Mouse (Mus musculus) brain, embryonic 14.5 days (tissue): ENCODE data around the gene Rarg. TPM values are rescaled to one million over a fixed set of nuclear protein-coding genes. Genes with fewer than 3 reads are reported as not detected.

ENCODE experiments used
- DNase-seq: peaks from one replicate; pipeline ENCODE4 v3.0.0-alpha.2; 2011; ENCODE audit warnings: low read depth
- CTCF ChIP-seq: fragments of 200-500 bp; IDR thresholded peaks from 2 replicates; pipeline ENCODE4 v1.5.1; 2012; ENCODE audit warnings: inconsistent platforms, mild to moderate bottlenecking, moderate library complexity, borderline replicate concordance; ENCODE audit not compliant: insufficient read depth, insufficient read length; ENCODE audit errors: extremely low read depth
- POLR2A ChIP-seq: fragments of 200-500 bp; IDR thresholded peaks from 2 replicates; pipeline ENCODE4 v1.6.1; 2012; ENCODE audit warnings: mild to moderate bottlenecking, inconsistent platforms, borderline replicate concordance; ENCODE audit not compliant: poor library complexity, insufficient read depth, insufficient read length, severe bottlenecking; ENCODE audit errors: extremely low read depth
- polyA plus RNA-seq: library from polyadenylated mRNA; depleted of rRNA; stranded (reverse); fragments of >200 nt; gene quantifications from 2 replicates; pipeline ENCODE4 v1.2.3, GENCODE M21; 2012

The Rarg gene
- polyA plus RNA-seq, 1 experiment, result 9.1 TPM

DNA sequence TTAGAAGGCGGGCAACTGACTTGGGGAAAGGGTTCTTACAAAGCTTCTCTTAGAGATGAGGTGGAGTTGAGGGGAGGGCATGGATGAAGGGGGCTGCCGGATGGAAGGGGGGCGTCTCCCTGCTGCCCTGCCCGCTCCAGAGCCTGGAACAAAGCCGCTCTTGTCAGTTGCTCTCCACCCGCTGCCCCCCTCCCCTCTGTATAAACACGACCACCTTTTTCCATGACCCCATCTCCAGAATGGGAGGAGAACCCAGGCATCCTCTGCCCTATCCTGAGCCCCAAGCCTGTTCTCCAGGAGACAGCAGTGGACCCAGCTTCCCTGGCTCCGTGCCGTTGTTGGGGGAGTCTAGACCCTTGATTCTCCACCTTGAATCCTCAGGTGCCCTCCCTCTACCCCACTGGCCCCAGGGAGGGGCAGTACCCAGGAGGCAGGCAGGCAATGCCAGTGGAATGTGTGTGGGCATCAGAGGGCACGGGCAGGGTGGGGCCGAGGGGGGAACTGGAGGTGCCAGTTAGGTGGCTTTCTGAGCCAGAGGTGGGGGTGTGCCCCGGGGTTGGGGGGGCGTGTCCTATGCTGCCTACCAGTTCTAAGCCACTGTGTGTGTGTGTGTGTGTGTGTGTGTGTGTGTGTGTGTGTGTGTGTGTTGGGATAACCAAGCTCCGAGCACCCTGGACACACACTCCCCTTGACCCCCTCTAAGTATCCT lies 1.6 kb downstream of the Rarg start:
- TF ChIP-seq POLR2A, result no peak
- DNase-seq, result no peak

DNA sequence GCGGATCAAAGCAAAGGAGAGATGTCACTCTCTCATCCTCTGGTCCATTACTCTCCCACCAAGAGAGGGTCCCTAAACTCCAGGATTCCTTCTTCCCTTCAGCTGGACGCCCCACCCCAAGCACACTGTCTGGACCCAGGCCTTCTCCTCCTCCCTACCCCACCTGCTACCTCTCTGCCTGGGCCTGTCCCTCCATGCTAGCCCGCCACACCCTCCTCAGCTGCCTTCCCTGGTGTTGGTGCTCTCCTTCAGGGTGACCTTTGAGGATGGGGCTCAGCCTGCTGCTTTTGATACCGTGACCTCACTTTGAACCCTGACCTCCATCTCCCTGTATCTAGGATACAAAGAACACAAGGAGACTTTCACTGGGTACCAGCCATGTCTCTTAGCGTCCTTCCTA lies 6.8 kb downstream of the Rarg start:
- no peak for DNase-seq
- TF ChIP-seq POLR2A (no peak), CTCF (no peak)

GRCm38 (mm10) chr15:102249967-102250366 lies 7.3 kb downstream of the Rarg start:
- no peak for DNase-seq
- TF ChIP-seq CTCF, result no peak

- DNase-seq, result no peak
- no peak for TF ChIP-seq POLR2A
Measured at GRCm38 (mm10) chr15:102249251-102249691, 8.0 kb downstream of the Rarg start.

- no peak for TF ChIP-seq CTCF
- TF ChIP-seq POLR2A, result no peak
- DNase-seq, result no peak
Measured at GRCm38 (mm10) chr15:102248812-102249191, 8.5 kb downstream of the Rarg start.

- no peak for TF ChIP-seq POLR2A
- TF ChIP-seq CTCF, result no peak
Measured at GRCm38 (mm10) chr15:102248131-102248811, 9.0 kb downstream of the Rarg start.

GRCm38 (mm10) chr15:102247252-102248130 lies 9.8 kb downstream of the Rarg start:
- TF ChIP-seq CTCF, result no peak
- no peak for TF ChIP-seq POLR2A
- DNase-seq, result peak; percentile 63

More at GRCm38 (mm10) chr15:102248131-102248811, 9.0 kb downstream of the Rarg start:
- no peak for DNase-seq

- DNase-seq, result peak; percentile 95
- TF ChIP-seq CTCF, result no peak
- TF ChIP-seq POLR2A, result no peak
Measured at GRCm38 (mm10) chr15:102246866-102247251, 10.5 kb downstream of the Rarg start.

DNA sequence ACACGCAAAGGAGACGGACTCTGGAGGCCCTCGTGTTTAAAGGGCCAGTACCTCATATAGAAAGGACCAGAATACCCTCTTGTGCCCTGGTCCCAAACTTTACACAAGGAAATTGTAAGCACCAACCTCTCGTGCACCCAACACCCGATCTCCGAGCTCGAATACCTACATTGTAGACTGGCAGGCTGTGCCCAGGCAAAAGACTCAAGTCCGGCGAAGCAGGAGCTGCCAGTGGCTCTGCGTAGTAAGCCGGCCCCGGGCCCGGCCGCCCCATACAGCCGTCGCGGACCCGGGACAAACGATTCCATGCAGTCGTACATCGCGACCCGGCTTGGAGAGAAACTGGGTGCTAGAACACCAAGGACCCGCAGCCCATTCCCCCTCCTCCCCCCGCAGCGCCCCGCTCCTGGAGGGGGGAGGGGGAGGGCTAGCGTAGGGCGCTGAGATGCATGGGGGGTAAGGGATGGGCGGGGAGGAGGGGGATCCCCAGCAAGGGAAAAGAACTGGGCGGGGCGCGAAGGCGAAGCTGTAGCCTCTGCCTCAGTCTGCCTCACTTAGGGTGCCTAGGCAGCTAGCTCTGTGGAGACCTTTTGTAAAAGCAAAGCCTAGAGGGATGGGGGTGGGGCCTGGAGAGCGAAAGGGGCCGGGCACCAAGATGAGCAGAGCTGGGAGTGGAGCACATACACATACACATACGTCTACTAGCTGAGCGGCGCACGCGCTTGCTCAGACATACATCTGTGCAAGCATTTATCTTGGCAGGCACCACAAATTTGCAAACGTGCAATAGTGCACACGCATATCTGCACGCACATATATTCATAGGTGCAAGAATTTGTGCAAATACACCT lies 11.2 kb downstream of the Rarg start:
- no peak for TF ChIP-seq POLR2A

DNA sequence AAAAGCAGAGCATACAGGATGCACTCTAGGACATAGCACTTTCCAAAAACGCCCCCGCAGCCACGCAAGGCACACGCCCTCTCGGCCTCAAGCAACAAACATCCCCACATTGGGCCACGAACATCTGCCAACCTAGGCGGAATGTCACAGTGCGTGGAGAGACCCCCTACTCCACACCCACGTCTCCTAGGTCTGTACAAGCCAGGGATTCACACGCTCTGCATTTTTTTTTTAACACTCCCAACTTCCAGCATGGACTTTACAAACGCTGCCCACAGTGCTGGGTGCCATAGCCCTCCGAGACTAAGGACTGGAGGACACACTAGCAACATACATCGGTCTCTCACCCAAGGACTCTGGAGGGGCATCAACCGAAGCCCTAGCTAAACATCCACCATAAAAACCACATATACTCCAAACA lies 11.8 kb downstream of the Rarg start:
- DNase-seq, result no peak

More for the DNA sequence above, 11.2 kb downstream of the Rarg start:
- peak; percentile 94 for DNase-seq

More for the DNA sequence above, 11.8 kb downstream of the Rarg start:
- TF ChIP-seq POLR2A (no peak), CTCF (no peak)
